Mouse (Mus musculus): ENCODE data around the gene Mpzl1.

The Mpzl1 gene

GRCm38 (mm10) chr1:165576459-165577112 lies 57.8 kb downstream of the Mpzl1 start:
- no peak for DNase-seq (ENCODE audit: low spot score)

GRCm38 (mm10) chr1:165576005-165576404 lies 58.3 kb downstream of the Mpzl1 start:
- no peak for DNase-seq (ENCODE audit: low spot score)

- DNase-seq (ENCODE audit: low spot score) = no peak
These were observed 66.9 kb downstream of the Mpzl1 start for GRCm38 (mm10) chr1:165567466-165567865.

GRCm38 (mm10) chr1:165565283-165565682 lies 69.1 kb downstream of the Mpzl1 start:
- no peak for DNase-seq (ENCODE audit: low spot score)

GRCm38 (mm10) chr1:165559073-165559472 lies 75.3 kb downstream of the Mpzl1 start:
- DNase-seq (ENCODE audit: low spot score) = peak; percentile 39

- no peak for DNase-seq (ENCODE audit: low spot score)
These were observed 77.6 kb downstream of the Mpzl1 start for GRCm38 (mm10) chr1:165556711-165557110.

Data from left cerebral cortex, adult 11 months (tissue).